Mouse (Mus musculus): Measurements from ENCODE around the gene A930017K11Rik. TPM values are rescaled to one million over a fixed set of nuclear protein-coding genes. Genes with fewer than 3 reads are reported as not detected.
A peak's percentile ranks its signal among the peaks of the same experiment; 100 is the strongest.

Gene A930017K11Rik
- polyA plus RNA-seq, 1 experiment from 2014 or later: 0.09 TPM

GRCm38 (mm10) chr17:25919144-25919785, 33.1 kb downstream of the A930017K11Rik start, which contains the start of gene Rab40c:
Gene Rab40c, minus strand, starts transcription at chr17:25919727.
- H3K4me2 ChIP-seq (replicated peaks): peak within 1 kb of the TSS; percentile 76
- H3K9ac ChIP-seq (replicated peaks): peak within 1 kb of the TSS; percentile 73
- H3K9me3 ChIP-seq: no peaks in the 10 kb centered on the region
- H3K36me3 ChIP-seq: 0 out of 2 replicates have a peak, but pooled peaks cover 6% of the 10 kb centered on the region
- peak; percentile 91 for ATAC-seq (replicated peaks)
- H3K4me1 ChIP-seq: peaks cover 28% of the 10 kb centered on the region
- under 1% methylated on average over 65 of the region's 78 CpGs for WGBS
- peak within 1 kb of the TSS; percentile 97 for H3K4me3 ChIP-seq
- H3K27ac ChIP-seq (replicated peaks): peak within 1 kb of the TSS; percentile 96
- H3K27me3 ChIP-seq: no peaks in the 10 kb centered on the region

- WGBS: 85% methylated on average over 9 of the region's 9 CpGs
These were observed 34.2 kb downstream of the A930017K11Rik start for GRCm38 (mm10) chr17:25918037-25918750.

GRCm38 (mm10) chr17:25916931-25917647, 35.3 kb downstream of the A930017K11Rik start:
- Histone ChIP-seq H3K9me3 (no peaks in the 10 kb centered on the region), H3K4me2 (replicated peaks) (no peak overlapping the region), H3K36me3 (0 out of 2 replicates have a peak, but pooled peaks cover 6% of the 10 kb centered on the region), H3K9ac (replicated peaks) (no peak overlapping the region), H3K4me1 (peaks cover 28% of the 10 kb centered on the region), H3K4me3 (no peak overlapping the region), H3K27ac (replicated peaks) (no peak overlapping the region), H3K27me3 (no peaks in the 10 kb centered on the region)
- no peak for ATAC-seq (replicated peaks)
- WGBS: 82% methylated on average over 8 of the region's 8 CpGs

More at GRCm38 (mm10) chr17:25918037-25918750, 34.2 kb downstream of the A930017K11Rik start:
- Histone ChIP-seq H3K4me2 (replicated peaks) (peak overlapping the region; percentile 76), H3K4me1 (peaks cover 28% of the 10 kb centered on the region), H3K9me3 (no peaks in the 10 kb centered on the region), H3K36me3 (0 out of 2 replicates have a peak, but pooled peaks cover 6% of the 10 kb centered on the region), H3K4me3 (peak overlapping the region; percentile 97), H3K27me3 (no peaks in the 10 kb centered on the region), H3K27ac (replicated peaks) (no peak overlapping the region), H3K9ac (replicated peaks) (peak overlapping the region; percentile 73)
- ATAC-seq (replicated peaks): no peak

- Histone ChIP-seq H3K27ac (replicated peaks) (no peak overlapping the region), H3K27me3 (no peaks in the 10 kb centered on the region), H3K4me1 (peaks cover 23% of the 10 kb centered on the region), H3K4me2 (replicated peaks) (no peak overlapping the region), H3K9ac (replicated peaks) (no peak overlapping the region), H3K4me3 (no peak overlapping the region), H3K9me3 (no peaks in the 10 kb centered on the region), H3K36me3 (0 out of 2 replicates have a peak, but pooled peaks cover 8% of the 10 kb centered on the region)
- no peak for ATAC-seq (replicated peaks)
- WGBS: 86% methylated on average over 4 of the region's 4 CpGs
These were observed 38.1 kb downstream of the A930017K11Rik start for GRCm38 (mm10) chr17:25914295-25914694.

GRCm38 (mm10) chr17:25913877-25914275, 38.5 kb downstream of the A930017K11Rik start:
- Histone ChIP-seq H3K27me3 (no peaks in the 10 kb centered on the region), H3K4me3 (no peak overlapping the region), H3K4me1 (peaks cover 22% of the 10 kb centered on the region), H3K9ac (replicated peaks) (no peak overlapping the region), H3K27ac (replicated peaks) (no peak overlapping the region), H3K4me2 (replicated peaks) (no peak overlapping the region), H3K36me3 (0 out of 2 replicates have a peak, but pooled peaks cover 8% of the 10 kb centered on the region), H3K9me3 (no peaks in the 10 kb centered on the region)
- no peak for ATAC-seq (replicated peaks)
- WGBS: 86% methylated on average over 1 of the region's 1 CpGs

GRCm38 (mm10) chr17:25913186-25913876, 39.0 kb downstream of the A930017K11Rik start:
- ATAC-seq (replicated peaks): no peak
- H3K36me3 ChIP-seq: 0 out of 2 replicates have a peak, but pooled peaks cover 8% of the 10 kb centered on the region
- H3K27me3 ChIP-seq: no peaks in the 10 kb centered on the region
- peaks cover 16% of the 10 kb centered on the region for H3K4me1 ChIP-seq
- no peaks in the 10 kb centered on the region for H3K9me3 ChIP-seq
- no peak overlapping the region for H3K27ac ChIP-seq (replicated peaks)
- 93% methylated on average over 14 of the region's 14 CpGs for WGBS
- H3K4me3 ChIP-seq: no peak overlapping the region
- H3K4me2 ChIP-seq (replicated peaks): no peak overlapping the region
- H3K9ac ChIP-seq (replicated peaks): no peak overlapping the region

- WGBS: 92% methylated on average over 4 of the region's 4 CpGs
These were observed 40.5 kb downstream of the A930017K11Rik start for GRCm38 (mm10) chr17:25911816-25912215.

GRCm38 (mm10) chr17:25907640-25908039, 44.7 kb downstream of the A930017K11Rik start:
- H3K9ac ChIP-seq (replicated peaks): no peak overlapping the region
- H3K27me3 ChIP-seq: no peaks in the 10 kb centered on the region
- no peak overlapping the region for H3K4me3 ChIP-seq
- H3K27ac ChIP-seq (replicated peaks): no peak overlapping the region
- no peak overlapping the region for H3K4me2 ChIP-seq (replicated peaks)
- 0 out of 2 replicates have a peak, but pooled peaks cover 3% of the 10 kb centered on the region for H3K36me3 ChIP-seq
- H3K4me1 ChIP-seq: no peaks in the 10 kb centered on the region
- H3K9me3 ChIP-seq: no peaks in the 10 kb centered on the region
- ATAC-seq (replicated peaks): no peak
- WGBS: 81% methylated on average over 2 of the region's 2 CpGs

More at GRCm38 (mm10) chr17:25911816-25912215, 40.5 kb downstream of the A930017K11Rik start:
- Histone ChIP-seq H3K36me3 (0 out of 2 replicates have a peak, but pooled peaks cover 6% of the 10 kb centered on the region), H3K9ac (replicated peaks) (no peak overlapping the region), H3K27ac (replicated peaks) (no peak overlapping the region), H3K9me3 (no peaks in the 10 kb centered on the region), H3K4me1 (peaks cover 1% of the 10 kb centered on the region), H3K27me3 (no peaks in the 10 kb centered on the region), H3K4me2 (replicated peaks) (no peak overlapping the region), H3K4me3 (no peak overlapping the region)
- no peak for ATAC-seq (replicated peaks)

GRCm38 (mm10) chr17:25903061-25903460, 49.3 kb downstream of the A930017K11Rik start:
- Histone ChIP-seq H3K9me3 (no peaks in the 10 kb centered on the region), H3K4me3 (no peak overlapping the region), H3K27me3 (no peaks in the 10 kb centered on the region), H3K4me1 (no peaks in the 10 kb centered on the region), H3K27ac (replicated peaks) (no peak overlapping the region), H3K36me3 (no peaks in the 10 kb centered on the region), H3K9ac (replicated peaks) (no peak overlapping the region), H3K4me2 (replicated peaks) (no peak overlapping the region)
- WGBS: 90% methylated on average over 3 of the region's 3 CpGs
- ATAC-seq (replicated peaks): no peak

- Histone ChIP-seq H3K27ac (replicated peaks) (no peak overlapping the region), H3K4me2 (replicated peaks) (no peak overlapping the region), H3K36me3 (no peaks in the 10 kb centered on the region), H3K9me3 (no peaks in the 10 kb centered on the region), H3K9ac (replicated peaks) (no peak overlapping the region), H3K27me3 (no peaks in the 10 kb centered on the region), H3K4me1 (no peaks in the 10 kb centered on the region), H3K4me3 (no peak overlapping the region)
- WGBS: 94% methylated on average over 1 of the region's 1 CpGs
- no peak for ATAC-seq (replicated peaks)
These were observed 52.2 kb downstream of the A930017K11Rik start for GRCm38 (mm10) chr17:25900193-25900592.

Data from forebrain, embryonic 15.5 days (tissue).